Mouse (Mus musculus) granulocyte monocyte progenitor cell, adult 5-6 weeks (primary cell): ENCODE measurements at regions not wholly inside any gene's neighbourhood (a gene's known extent, or its start where the extent isn't known, plus 50 kb on each side); places are given as distances from the start of the nearest gene placed in this dataset.

Experiments
- ATAC-seq: replicated peaks from 2 replicates; pipeline ENCODE4 v1.8.0; 2016; ENCODE audit warnings: mild to moderate bottlenecking, moderate TSS enrichment, inconsistent platforms; ENCODE audit not compliant: poor library complexity, severe bottlenecking

DNA sequence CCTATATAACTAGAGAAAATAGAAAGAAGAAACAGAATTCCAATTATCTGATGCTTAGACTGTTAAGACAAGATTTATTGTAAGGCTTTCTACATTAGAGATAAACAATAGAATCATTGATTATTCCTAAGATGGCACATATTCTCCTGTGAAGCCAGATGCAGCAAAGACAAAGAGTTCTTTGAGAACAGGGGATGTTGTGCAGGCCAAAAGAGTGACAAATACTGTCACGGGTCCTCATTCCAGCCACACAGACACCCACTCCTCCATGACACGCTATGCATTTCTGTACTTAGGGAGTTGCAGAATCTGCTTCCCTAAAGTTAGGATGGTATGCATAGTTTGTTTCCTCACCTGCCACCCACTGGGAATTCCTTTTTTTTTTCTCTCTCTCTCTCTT, 245.2 kb downstream of the Sv2b start:
- no peak for ATAC-seq

DNA sequence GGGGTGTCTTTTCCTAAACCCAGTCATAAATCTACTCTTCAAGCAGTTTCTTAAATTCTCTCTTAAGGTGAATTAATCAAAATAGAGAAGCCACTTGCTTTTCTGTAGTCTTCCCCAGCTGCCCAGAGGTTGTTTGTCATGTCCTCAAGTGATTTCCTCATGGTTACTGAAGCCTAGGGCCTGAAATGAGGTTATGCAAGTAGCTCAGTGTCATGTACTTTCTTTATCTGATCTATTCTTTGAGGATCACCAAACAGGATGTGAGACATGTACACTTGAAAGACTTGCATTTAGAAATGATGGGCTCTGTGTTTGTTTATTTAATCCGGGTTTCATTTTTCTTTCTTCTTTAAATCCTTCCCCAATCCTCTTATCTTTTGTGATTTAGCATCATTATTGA, 258.8 kb downstream of the Sv2b start:
- peak; percentile 25 for ATAC-seq

DNA sequence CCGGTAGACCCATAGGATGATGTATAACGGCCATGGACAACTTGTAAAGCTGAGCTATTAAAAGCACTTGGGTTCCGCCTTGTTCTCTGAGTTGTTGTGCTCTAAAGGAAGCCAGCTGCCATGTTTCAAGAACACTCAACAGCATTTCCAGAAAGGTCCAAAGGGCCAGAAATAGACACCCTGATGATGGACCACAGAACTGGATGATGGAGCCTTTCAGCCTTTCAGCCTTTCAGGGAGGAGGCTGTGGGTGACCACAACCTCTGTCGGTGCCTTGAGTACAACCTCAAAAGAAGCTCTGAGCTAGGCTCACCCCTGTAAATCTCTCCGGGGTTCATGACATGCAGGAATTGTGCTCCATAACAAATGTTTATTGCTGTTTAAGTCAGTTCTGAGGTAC, 259.3 kb downstream of the Sv2b start:
- ATAC-seq: no peak

DNA sequence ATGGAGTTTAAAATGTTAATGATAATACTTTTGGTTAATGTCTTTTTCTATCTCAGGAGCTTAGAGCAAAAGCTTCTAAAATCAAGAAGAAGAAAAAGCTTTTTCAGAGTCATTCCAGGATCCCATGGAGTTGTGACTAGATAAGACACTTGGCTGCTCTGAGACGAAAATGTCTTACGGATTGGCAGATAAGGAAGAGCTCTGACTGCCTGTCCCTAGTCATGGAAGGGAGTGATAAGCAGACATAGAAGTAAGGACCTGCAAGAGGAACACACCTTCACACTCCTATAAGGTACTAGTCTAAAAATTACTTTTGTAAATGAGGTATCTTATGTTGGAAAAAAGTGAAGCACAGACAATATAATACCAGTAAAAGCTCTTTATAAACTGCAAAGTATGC, 260.2 kb downstream of the Sv2b start:
- no peak for ATAC-seq

DNA sequence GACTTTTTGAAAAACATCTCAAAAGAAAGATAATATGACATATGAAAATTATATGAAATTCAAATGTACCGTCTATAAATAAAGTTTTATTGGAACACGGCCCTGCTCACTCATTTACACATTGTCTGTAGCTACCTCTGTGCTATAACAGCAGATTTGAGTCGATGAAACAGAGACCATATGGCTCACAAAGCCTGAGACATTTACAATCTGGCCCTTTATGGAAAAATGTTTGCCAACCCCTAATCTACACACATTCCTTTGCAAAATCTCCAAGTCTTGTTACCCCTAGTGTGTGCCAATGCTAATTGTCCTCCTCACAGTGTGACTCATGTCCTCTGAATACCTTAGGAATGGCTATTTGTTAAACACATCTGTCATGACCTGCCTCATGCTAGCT, 261.2 kb downstream of the Sv2b start:
- ATAC-seq: no peak

DNA sequence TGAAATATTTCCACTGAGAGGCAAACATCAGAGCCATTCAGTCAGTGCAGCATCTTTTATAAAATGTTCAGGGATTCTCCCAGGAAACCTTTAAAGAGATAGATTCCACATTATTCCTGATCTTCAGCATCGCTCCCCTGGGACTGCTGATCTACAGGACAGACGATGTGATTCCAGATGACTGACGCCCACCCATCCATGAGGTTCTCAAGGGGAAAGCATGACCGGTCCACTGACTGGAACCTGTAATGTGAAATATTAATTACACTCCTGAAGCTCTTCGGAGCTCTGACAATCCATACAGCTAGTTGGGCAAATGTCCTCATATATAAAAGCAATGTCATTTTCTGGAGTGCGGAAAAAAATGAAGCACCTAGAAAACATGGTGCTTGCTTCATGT, 268.2 kb downstream of the Sv2b start:
- ATAC-seq: no peak

GRCm38 (mm10) chr7:75026191-75026590, 282.9 kb downstream of the Sv2b start:
- no peak for ATAC-seq

- no peak for ATAC-seq
Measured at GRCm38 (mm10) chr7:75021966-75022365, 287.1 kb downstream of the Sv2b start.

GRCm38 (mm10) chr7:75018640-75019039, 290.4 kb downstream of the Sv2b start:
- no peak for ATAC-seq

GRCm38 (mm10) chr7:75008481-75008880, 300.6 kb downstream of the Sv2b start:
- ATAC-seq: no peak

DNA sequence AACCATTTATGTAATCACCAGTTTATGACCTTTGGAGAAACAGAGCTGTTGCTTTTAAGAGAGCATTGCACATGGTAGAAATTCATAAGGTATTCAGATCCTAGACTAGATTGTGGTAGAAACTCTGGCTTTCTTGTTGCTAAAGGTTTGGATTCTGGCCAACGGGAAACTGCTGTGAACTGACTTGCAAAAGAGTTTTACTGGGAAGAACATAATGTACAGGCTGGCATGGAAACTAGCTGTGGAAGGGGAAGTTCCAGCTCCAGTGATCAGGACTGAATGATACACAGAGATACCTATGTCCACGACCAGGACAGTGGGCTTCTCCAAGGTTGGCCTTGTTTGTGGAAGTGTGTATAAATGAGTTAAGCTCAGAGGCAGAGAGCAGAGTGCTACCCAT, 318.9 kb downstream of the Sv2b start:
- ATAC-seq: peak; percentile 76

DNA sequence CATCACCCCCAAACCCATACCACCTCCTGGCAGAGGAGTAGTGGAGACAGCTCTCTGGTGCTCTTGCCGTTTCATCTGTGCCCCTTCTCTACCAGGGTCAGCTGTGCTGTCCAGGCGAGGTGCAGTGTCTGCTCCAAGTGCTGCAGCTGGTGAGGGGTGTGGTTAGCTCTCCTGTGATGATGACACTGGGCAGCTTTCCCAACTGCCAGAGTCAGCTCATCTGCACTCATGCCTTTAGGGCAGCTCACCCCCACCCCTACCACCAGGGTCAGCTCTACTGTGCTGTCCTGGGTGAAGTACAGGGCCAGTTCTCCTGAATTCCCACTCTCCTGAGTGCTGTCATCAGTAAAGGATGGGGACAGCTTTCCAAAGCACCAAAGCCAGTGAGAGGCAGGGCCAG, 329.6 kb downstream of the Sv2b start:
- peak; percentile 49 for ATAC-seq

DNA sequence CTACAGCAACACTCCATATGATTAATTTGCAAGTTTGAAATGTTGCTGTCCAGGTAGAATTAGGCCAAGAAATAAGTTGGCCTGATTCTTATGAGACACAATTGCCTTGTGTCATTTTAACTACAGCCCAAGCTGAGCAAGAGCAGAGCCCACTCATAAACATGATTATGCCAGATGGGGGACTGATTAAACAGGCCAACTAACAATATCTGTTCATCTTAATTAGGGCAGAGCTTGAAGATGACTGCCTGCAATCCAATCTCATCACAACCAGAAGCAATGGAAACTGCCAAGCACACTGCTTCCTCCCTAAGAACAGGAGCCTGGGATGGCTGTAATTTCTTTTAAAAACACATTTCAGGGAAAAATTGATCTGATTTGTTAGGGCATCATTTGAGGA, 333.1 kb downstream of the Sv2b start:
- ATAC-seq: no peak

- peak; percentile 53 for ATAC-seq
Measured at GRCm38 (mm10) chr7:74974448-74974847, 334.6 kb downstream of the Sv2b start.

GRCm38 (mm10) chr7:74944421-74945098, 364.5 kb downstream of the Sv2b start:
- peak; percentile 72 for ATAC-seq

- no peak for ATAC-seq
Measured at GRCm38 (mm10) chr7:74942917-74943316, 366.1 kb downstream of the Sv2b start.

DNA sequence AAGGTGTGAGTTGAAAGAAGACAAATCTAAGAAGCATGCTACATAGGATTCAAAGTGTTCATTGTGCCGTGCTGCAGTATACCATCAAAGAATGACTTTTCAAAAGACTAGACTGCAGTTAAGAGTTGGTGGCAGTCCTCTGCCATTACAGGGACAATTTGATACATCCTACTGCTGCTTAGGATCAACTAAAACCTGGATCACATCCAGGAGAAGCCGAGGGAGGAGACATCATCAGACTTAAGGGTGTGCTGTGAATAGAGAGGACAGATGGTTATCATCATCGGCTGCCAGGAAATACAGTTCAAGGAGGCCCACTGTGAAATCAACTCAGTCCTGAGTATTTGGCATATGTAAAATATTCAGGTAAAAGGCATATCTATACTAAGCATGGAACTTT, 366.9 kb downstream of the Sv2b start:
- ATAC-seq: no peak

- no peak for ATAC-seq
Measured at GRCm38 (mm10) chr7:74929142-74929829, 374.7 kb upstream of the Slco3a1 start.

DNA sequence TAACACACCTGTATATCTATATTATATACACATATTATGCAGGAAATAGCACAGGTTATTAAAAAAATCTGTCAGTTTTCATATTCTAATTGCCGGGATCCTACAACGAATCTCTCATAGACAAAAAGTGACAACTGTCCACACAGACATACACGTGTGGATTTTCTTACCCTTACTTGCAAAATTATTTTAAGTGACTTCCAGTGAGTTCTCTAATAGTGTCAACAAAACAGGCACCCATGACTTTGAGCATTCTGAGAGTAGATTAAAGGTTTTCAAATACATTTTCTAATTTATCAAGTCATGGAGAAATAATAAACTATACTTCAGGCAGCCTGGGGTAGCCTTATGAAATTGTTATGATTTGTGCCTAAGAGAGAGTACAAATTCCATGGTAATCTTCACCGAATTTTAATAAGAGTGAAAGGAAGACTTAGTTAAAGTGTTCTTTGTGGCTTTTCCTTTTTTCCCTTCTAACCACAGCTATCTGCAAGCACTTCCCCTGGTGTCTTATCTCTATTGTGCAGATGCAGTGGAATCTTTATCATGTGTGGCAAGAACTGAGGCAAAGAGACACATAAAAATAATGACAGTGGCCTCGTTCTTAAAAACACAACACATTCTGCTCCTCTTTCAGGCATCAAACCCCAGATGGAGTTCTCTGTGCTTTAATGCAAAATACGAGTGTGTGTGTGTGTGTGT, 373.8 kb upstream of the Slco3a1 start:
- peak; percentile 84 for ATAC-seq

- no peak for ATAC-seq
Measured at GRCm38 (mm10) chr7:74926729-74927128, 372.1 kb upstream of the Slco3a1 start.

- no peak for ATAC-seq
Measured at GRCm38 (mm10) chr7:74924156-74924555, 369.6 kb upstream of the Slco3a1 start.
